Mouse (Mus musculus) heart, embryonic 11.5 days (tissue): Measurements from ENCODE around the gene Htra2. TPM values are rescaled to one million over a fixed set of nuclear protein-coding genes. Genes with fewer than 3 reads are reported as not detected.

Source experiments
- microRNA counts: library from miRNA; unstranded; fragments of <30 nt; microRNA quantifications from one replicate; lab custom pipeline; 2015
- microRNA-seq: library from miRNA; unstranded; fragments of <30 nt; microRNA quantifications from one replicate; pipeline ENCODE4, GENCODE M21; 2016; ENCODE audit warnings: borderline number of aligned reads
- polyA plus RNA-seq: library from polyadenylated mRNA; unstranded; fragments of >200 nt; fragmentation: Nextera tagmentation; extraction: Ambion mirVana; gene quantifications from 2 replicates; pipeline ENCODE4 v1.2.1, GENCODE M21; 2014

The Htra2 gene
- polyA plus RNA-seq, 1 experiment from 2014 or later = 43.3 TPM

MicroRNA genes within 50 kb of the gene (microRNA counts, 519-probe panel; counts per million panel counts)
- microRNA mmu-miR-3470a+mmu-miR-3470b (lab: Ali Mortazavi, UCI) = 32.2 counts per million

Small RNA genes lying within 50 kb of the gene (microRNA-seq; reads per million reads assigned to microRNA genes)
- not detected for gene Mir3470a
- 0.20 reads per million for gene Mir7040

Other genes starting within 250 kb of the Htra2 start
- gene Sema4f, start 115.5 kb downstream of the Htra2 start, polyA plus RNA-seq = 0.04 and 0.15 TPM in 2 replicates
- gene M1ap, start 108.4 kb downstream of the Htra2 start, polyA plus RNA-seq = 0.70 and 1.1 TPM in 2 replicates
- 6.3 and 6.8 TPM in 2 replicates for gene Dok1, start 21.8 kb downstream of the Htra2 start, polyA plus RNA-seq
- gene Loxl3, start 21.1 kb downstream of the Htra2 start, polyA plus RNA-seq = 4.5 and 5.7 TPM in 2 replicates
- 99.8 and 109 TPM in 2 replicates for gene Aup1, start 752 bp downstream of the Htra2 start, polyA plus RNA-seq
- gene Dqx1, start 2.6 kb upstream of the Htra2 start, polyA plus RNA-seq = 0.24 and 0.30 TPM in 2 replicates
- gene Tlx2, start 15.0 kb upstream of the Htra2 start, polyA plus RNA-seq = 0.23 TPM in 1 of 2 replicates, not detected in the other
- gene Pcgf1, start 22.6 kb upstream of the Htra2 start, polyA plus RNA-seq = 15.1 and 17.0 TPM in 2 replicates
- 0.46 and 0.52 TPM in 2 replicates for gene Lbx2, start 31.1 kb upstream of the Htra2 start, polyA plus RNA-seq
- 0.97 and 2.1 TPM in 2 replicates for gene Ccdc142, start 46.3 kb upstream of the Htra2 start, polyA plus RNA-seq
- 1.1 and 1.2 TPM in 2 replicates for gene Gm42688, start 46.3 kb upstream of the Htra2 start, polyA plus RNA-seq
- 138 and 144 TPM in 2 replicates for gene Mrpl53, start 53.8 kb upstream of the Htra2 start, polyA plus RNA-seq
- 19.1 and 19.8 TPM in 2 replicates for gene Mogs, start 60.2 kb upstream of the Htra2 start, polyA plus RNA-seq
- gene Wbp1, start 66.3 kb upstream of the Htra2 start, polyA plus RNA-seq = 76.0 and 87.2 TPM in 2 replicates
- gene Ino80b, start 70.2 kb upstream of the Htra2 start, polyA plus RNA-seq = 11.1 and 12.2 TPM in 2 replicates
- gene Rtkn, start 80.2 kb upstream of the Htra2 start, polyA plus RNA-seq = 10.8 and 12.4 TPM in 2 replicates
- gene Wdr54, start 101.1 kb upstream of the Htra2 start, polyA plus RNA-seq = 4.5 and 6.9 TPM in 2 replicates
- gene 1700003E16Rik, start 101.1 kb upstream of the Htra2 start, polyA plus RNA-seq = 0.14 and 0.27 TPM in 2 replicates
- gene Dctn1, start 110.6 kb upstream of the Htra2 start, polyA plus RNA-seq = 49.7 and 61.1 TPM in 2 replicates
- gene Slc4a5, start 164.6 kb upstream of the Htra2 start, polyA plus RNA-seq = 0.21 and 0.38 TPM in 2 replicates